Mouse (Mus musculus): ENCODE data around the gene Tnf. TPM values are rescaled to one million over a fixed set of nuclear protein-coding genes. Genes with fewer than 3 reads are reported as not detected.
"Not testable (repeated sequence)": the region's sequence is repeated elsewhere in the genome, so short reads cannot be mapped to it uniquely, and the experiment has no call there.

Gene Tnf
- total and polyA plus RNA-seq, 3 experiments = 18.8 to 25.2 (median 20.8) TPM

- Histone ChIP-seq H3K36me3 (replicated peaks in 1 of 2; ENCODE audit: control insufficient read depth in 1 of 2, insufficient read depth in 1 of 2, low read length in 1 of 2) (peaks cover 11 to 42% of the 10 kb centered on the region in 2 experiments), H3K9me3 (replicated peaks; ENCODE audit: low read length) (no peaks in the 10 kb centered on the region), H3K27me3 (replicated peaks) (no peaks in the 10 kb centered on the region), H3K79me2 (replicated peaks; ENCODE audit: control insufficient read depth, extremely low read depth, insufficient read depth, poor library complexity, severe bottlenecking) (peaks cover 29% of the 10 kb centered on the region), H3K4me3 (replicated peaks in 1 of 3; ENCODE audit: low read depth in 2 of 3, low read length in 2 of 3, poor library complexity in 1 of 3) (peak overlapping the region; percentile 67 to 100 (median 86)), H3K9ac (ENCODE audit: insufficient read depth, low read depth) (peak overlapping the region; percentile 99), H3K4me2 (ENCODE audit: insufficient read depth, low read depth, poor library complexity, severe bottlenecking) (peak overlapping the region; percentile 57; the same call in 1 of the 2 replicates), H3K27ac (ENCODE audit: insufficient read depth, low read depth) (peak overlapping the region; percentile 95), H3K4me1 (ENCODE audit: control insufficient read depth in 1 of 2, insufficient read depth in 2 of 2) (peaks cover 14 to 51% of the 10 kb centered on the region in 2 experiments)
- dilution Hi-C loops (cut with MboI; ENCODE audit: extremely low pct_ligation_motif_present, extremely low pct_unique_long_range_greater_than_20kb, low sequenced_read_pairs) = no loop called here
- in situ Hi-C loops (cut with MboI; ENCODE audit: low pct_ligation_motif_present, low pct_unique_long_range_greater_than_20kb, low sequenced_read_pairs) = loop anchor here (5.0 to 10.0 kb wide), 3 partner anchors 63 to 220 kb away; partner anchors contain the start of genes Ly6g5b and Vwa7
- no peak for DNase-seq (ENCODE audit: extremely low read depth)
- TF ChIP-seq TBP (conservative IDR thresholded peaks at IDR 0.05; ENCODE audit: low read depth, low read length) = no peak
- TF ChIP-seq UBTF (IDR thresholded peaks at IDR 0.05; ENCODE audit: low read depth, low read length) = 0 out of 2 replicates have a peak, but pooled peaks have one; percentile 64
- TF ChIP-seq JUN (IDR thresholded peaks at IDR 0.05; ENCODE audit: insufficient read depth, low read depth, low read length) = no peak
- 0 out of 2 replicates have a peak, but pooled peaks have one; percentile 15 for TF ChIP-seq TCF12 (IDR thresholded peaks at IDR 0.05; ENCODE audit: low read depth, low read length)
Observed at GRCm38 (mm10) chr17:35234903-35235302, 33.1 kb upstream of the Tnf start.

DNA sequence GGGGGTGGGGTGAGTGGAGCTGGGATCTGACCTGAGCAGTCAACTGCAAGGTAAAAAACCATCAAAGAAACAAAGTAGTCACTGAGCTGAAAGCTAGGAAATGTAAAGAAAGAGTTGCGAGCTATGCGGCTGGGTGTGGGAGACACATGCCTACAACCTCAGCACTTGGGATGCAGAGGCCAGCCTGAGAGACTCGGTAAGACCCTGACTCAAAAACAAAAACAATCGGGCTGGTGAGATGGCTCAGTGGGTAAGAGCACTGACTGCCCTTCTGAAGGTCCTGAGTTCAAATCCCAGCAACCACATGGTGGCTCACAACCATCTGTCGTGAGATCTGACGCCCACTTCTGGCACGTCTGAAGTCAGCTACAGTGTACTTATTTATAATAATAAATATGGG, 32.3 kb upstream of the Tnf start:
- peak overlapping the region in 1 of 3 experiments; percentile 86 for H3K4me3 ChIP-seq (replicated peaks in 1 of 3; ENCODE audit: low read depth in 2 of 3, low read length in 2 of 3, poor library complexity in 1 of 3)
- not testable (repeated sequence) for H3K27me3 ChIP-seq (replicated peaks)

DNA sequence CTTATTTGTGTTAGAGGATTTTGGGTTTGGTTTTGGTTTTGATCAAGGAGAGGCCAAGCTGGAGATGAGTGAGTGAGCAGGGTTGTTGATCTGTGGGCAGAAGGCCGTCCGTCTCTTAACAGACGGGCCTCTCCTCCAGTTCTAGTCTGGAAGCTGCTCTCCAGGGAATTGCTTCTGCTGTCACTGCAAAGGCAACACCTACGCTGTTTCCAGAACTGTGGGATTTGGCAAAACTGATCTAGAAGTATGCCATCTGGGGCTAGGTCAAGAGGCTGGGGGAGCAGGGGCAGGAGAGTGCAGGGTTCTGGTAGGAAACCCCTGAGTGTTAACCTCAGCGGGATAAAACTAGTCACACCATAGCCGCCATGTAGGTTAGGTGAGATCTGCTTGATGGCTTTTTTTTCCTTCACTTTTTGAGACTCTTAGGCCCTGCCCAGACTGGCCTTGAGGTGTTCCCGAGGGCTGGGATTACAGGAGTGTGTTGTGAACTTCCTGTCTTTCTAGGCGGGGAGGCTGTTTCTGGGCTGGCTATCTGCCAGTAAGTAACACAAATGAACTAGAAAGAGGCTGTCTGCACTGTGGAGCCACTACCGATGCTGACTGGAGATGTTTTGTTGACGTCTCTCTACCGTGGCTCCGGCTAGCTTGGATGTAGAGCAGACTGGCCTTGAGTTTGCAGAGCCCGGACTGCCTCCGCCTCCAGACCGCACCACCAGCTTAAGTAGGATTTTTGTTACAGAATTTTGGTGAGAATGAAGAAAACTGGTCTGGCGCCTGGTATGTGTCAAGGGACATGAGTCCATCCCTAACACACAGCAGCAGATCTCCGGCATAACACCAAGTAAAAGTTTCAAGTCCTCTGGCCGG, 31.5 kb upstream of the Tnf start, which contains the start of gene Atp6v1g2:
Atp6v1g2 (plus strand) TSS at position 547 of the 867 bp plus-strand sequence.
- peak within 1 kb of the TSS; percentile 67 to 100 (median 86) for H3K4me3 ChIP-seq (replicated peaks in 1 of 3; ENCODE audit: low read depth in 2 of 3, low read length in 2 of 3, poor library complexity in 1 of 3)
- H3K4me2 ChIP-seq (ENCODE audit: insufficient read depth, low read depth, poor library complexity, severe bottlenecking) = peak within 1 kb of the TSS; percentile 57; the same call in 1 of the 2 replicates
- TF ChIP-seq POLR2AphosphoS2 (IDR thresholded peaks at IDR 0.05; ENCODE audit: low read depth, low read length) (no peak), USF1 (IDR thresholded peaks at IDR 0.05; ENCODE audit: low read depth, low read length) (no peak), NELFE (IDR thresholded peaks at IDR 0.05; ENCODE audit: low read depth, low read length) (no peak)
- H3K9ac ChIP-seq (ENCODE audit: insufficient read depth, low read depth) = peak within 1 kb of the TSS; percentile 99
- H3K36me3 ChIP-seq (replicated peaks in 1 of 2; ENCODE audit: control insufficient read depth in 1 of 2, insufficient read depth in 1 of 2, low read length in 1 of 2) = peaks cover 25 to 56% of the 10 kb centered on the region in 2 experiments
- in situ Hi-C loops (cut with MboI; ENCODE audit: low pct_ligation_motif_present, low pct_unique_long_range_greater_than_20kb, low sequenced_read_pairs) = loop anchor here (5.0 to 10.0 kb wide), 3 partner anchors 61 to 219 kb away; partner anchors contain the start of genes Ly6g5b and Vwa7
- peaks cover 17 to 56% of the 10 kb centered on the region in 2 experiments for H3K4me1 ChIP-seq (ENCODE audit: control insufficient read depth in 1 of 2, insufficient read depth in 2 of 2)
- H3K79me2 ChIP-seq (replicated peaks; ENCODE audit: control insufficient read depth, extremely low read depth, insufficient read depth, poor library complexity, severe bottlenecking) = peaks cover 31% of the 10 kb centered on the region
- H3K9me3 ChIP-seq (replicated peaks; ENCODE audit: low read length) = no peaks in the 10 kb centered on the region
- no peaks in the 10 kb centered on the region for H3K27me3 ChIP-seq (replicated peaks)
- no peak for DNase-seq (ENCODE audit: extremely low read depth)
- dilution Hi-C loops (cut with MboI; ENCODE audit: extremely low pct_ligation_motif_present, extremely low pct_unique_long_range_greater_than_20kb, low sequenced_read_pairs) = no loop called here
- H3K27ac ChIP-seq (ENCODE audit: insufficient read depth, low read depth) = peak within 1 kb of the TSS; percentile 95

More for the DNA sequence above, 32.3 kb upstream of the Tnf start:
- Histone ChIP-seq H3K79me2 (replicated peaks; ENCODE audit: control insufficient read depth, extremely low read depth, insufficient read depth, poor library complexity, severe bottlenecking) (peaks cover 31% of the 10 kb centered on the region), H3K4me1 (ENCODE audit: control insufficient read depth in 1 of 2, insufficient read depth in 2 of 2) (peaks cover 17 to 56% of the 10 kb centered on the region in 2 experiments), H3K9ac (ENCODE audit: insufficient read depth, low read depth) (peak overlapping the region; percentile 99), H3K4me2 (ENCODE audit: insufficient read depth, low read depth, poor library complexity, severe bottlenecking) (peak overlapping the region; percentile 57; the same call in 1 of the 2 replicates), H3K36me3 (replicated peaks in 1 of 2; ENCODE audit: control insufficient read depth in 1 of 2, insufficient read depth in 1 of 2, low read length in 1 of 2) (peaks cover 19 to 50% of the 10 kb centered on the region in 2 experiments)
- in situ Hi-C loops (cut with MboI; ENCODE audit: low pct_ligation_motif_present, low pct_unique_long_range_greater_than_20kb, low sequenced_read_pairs) = loop anchor here (5.0 to 10.0 kb wide), 3 partner anchors 62 to 219 kb away; partner anchors contain the start of genes Ly6g5b and Vwa7
- H3K9me3 ChIP-seq (replicated peaks; ENCODE audit: low read length); DNase-seq (ENCODE audit: extremely low read depth); dilution Hi-C loops (cut with MboI; ENCODE audit: extremely low pct_ligation_motif_present, extremely low pct_unique_long_range_greater_than_20kb, low sequenced_read_pairs); H3K27ac ChIP-seq (ENCODE audit: insufficient read depth, low read depth): not testable (repeated sequence)

Data from CH12.LX (cell line).